Mouse (Mus musculus): ENCODE data around the gene Cpm.

- TF ChIP-seq MXI1 (IDR thresholded peaks at IDR 0.05; ENCODE audit: low read depth, low read length), result no peak
- no peak for TF ChIP-seq ZNF384 (IDR thresholded peaks at IDR 0.05; ENCODE audit: low read depth, low read length)
- TF ChIP-seq MAX (IDR thresholded peaks at IDR 0.05; ENCODE audit: low read length), result no peak
- no peak for TF ChIP-seq CTCF (conservative IDR thresholded peaks at IDR 0.05 in 1 of 2, IDR thresholded peaks at IDR 0.05 in 1 of 2; ENCODE audit: low read depth in 2 of 2, low read length in 2 of 2)
- no peak for TF ChIP-seq JUN (IDR thresholded peaks at IDR 0.05; ENCODE audit: insufficient read depth, low read depth, low read length)
- TF ChIP-seq POLR2A (IDR thresholded peaks at IDR 0.05; ENCODE audit: low read depth, low read length), result no peak
- no peak for TF ChIP-seq USF2 (conservative IDR thresholded peaks at IDR 0.05; ENCODE audit: low read depth, low read length)
- TF ChIP-seq NELFE (IDR thresholded peaks at IDR 0.05; ENCODE audit: low read depth, low read length), result no peak
- TF ChIP-seq UBTF (IDR thresholded peaks at IDR 0.05; ENCODE audit: low read depth, low read length), result no peak
- no peak for TF ChIP-seq PAX5 (IDR thresholded peaks at IDR 0.05; ENCODE audit: low read length)
- no peak for TF ChIP-seq USF1 (IDR thresholded peaks at IDR 0.05; ENCODE audit: low read depth, low read length)
- TF ChIP-seq TBP (conservative IDR thresholded peaks at IDR 0.05; ENCODE audit: low read depth, low read length), result no peak
- TF ChIP-seq EP300 (IDR thresholded peaks at IDR 0.05; ENCODE audit: low read length), result no peak
- TF ChIP-seq SMC3 (IDR thresholded peaks at IDR 0.05; ENCODE audit: low read depth, low read length), result no peak
Measured at GRCm38 (mm10) chr10:117603130-117603833, 26.0 kb upstream of the Cpm start.
